In genomic region chr5:36729923-36730322, GRCm38 (mm10) we compare ENCODE assay signal across 28 mouse cellular contexts. TPM values are rescaled to one million over a fixed set of nuclear protein-coding genes. Genes with fewer than 3 reads are reported as not detected.
A peak's percentile ranks its signal among the peaks of the same experiment; 100 is the strongest.
DNase-seq lines count a peak whose midpoint lies in the region; ATAC-seq and TF ChIP-seq lines count a peak whose summit lies in the region.
"Had no signal": no experiment of that assay in that cellular context is flagged by ENCODE, and none has a peak within 500 bp of the region (broad histone marks: within the 10 kb centered on the region; RNA-seq: fewer than 3 reads in every experiment).

No protein-coding gene starts in this region.

- no peaks in the 10 kb centered on the region for H3K27me3 ChIP-seq in heart, embryonic 10.5 days (ENCODE audit: insufficient read depth, poor library complexity, severe bottlenecking)
- peaks cover 30% of the 10 kb centered on the region for H3K27me3 ChIP-seq in liver, embryonic 12.5 days (replicated peaks)
- no peaks in the 10 kb centered on the region; the same call in 1 of the 2 replicates for H3K27me3 ChIP-seq in liver, embryonic 11.5 days (replicated peaks; ENCODE audit: control insufficient read depth, insufficient read depth, low read length)
- no peaks in the 10 kb centered on the region for H3K27me3 ChIP-seq in small intestine, adult 2 months (ENCODE audit: control insufficient read depth, insufficient read depth, low read length)
- H3K27me3 ChIP-seq: hindbrain, embryonic 15.5 days; limb, embryonic 13.5 days; neural tube, embryonic 13.5 days; Patski had no signal

- H3K36me3 ChIP-seq in heart, embryonic 10.5 days: no peaks in the 10 kb centered on the region
- H3K36me3 ChIP-seq in liver, embryonic 12.5 days: no peaks in the 10 kb centered on the region
- H3K36me3 ChIP-seq in liver, embryonic 11.5 days (ENCODE audit: control insufficient read depth, insufficient read depth, low read length): no peaks in the 10 kb centered on the region
- H3K36me3 ChIP-seq in small intestine, adult 2 months (ENCODE audit: control insufficient read depth, insufficient read depth, low read length): no peaks in the 10 kb centered on the region
- H3K36me3 ChIP-seq: forebrain, embryonic 12.5 days; hindbrain, embryonic 10.5 days; hindbrain, embryonic 15.5 days; limb, embryonic 13.5 days; midbrain, embryonic 13.5 days; neural tube, embryonic 13.5 days had no signal

- TF ChIP-seq POLR2A in small intestine, adult 2 months (IDR thresholded peaks at IDR 0.05; ENCODE audit: low read depth, low read length): no peak

- no peak overlapping the region for H3K4me2 ChIP-seq in liver, embryonic 12.5 days
- no peak overlapping the region for H3K4me2 ChIP-seq in liver, embryonic 11.5 days
- H3K4me2 ChIP-seq: forebrain, embryonic 12.5 days; hindbrain, embryonic 15.5 days; limb, embryonic 13.5 days; midbrain, embryonic 13.5 days; neural tube, embryonic 13.5 days had no signal

- H3K4me1 ChIP-seq in heart, embryonic 10.5 days: peaks cover 44% of the 10 kb centered on the region
- peaks cover 80% of the 10 kb centered on the region for H3K4me1 ChIP-seq in liver, embryonic 12.5 days
- H3K4me1 ChIP-seq in liver, embryonic 11.5 days (replicated peaks; ENCODE audit: control insufficient read depth, insufficient read depth, low read length): peaks cover 21% of the 10 kb centered on the region
- peaks cover 50% of the 10 kb centered on the region for H3K4me1 ChIP-seq in small intestine, adult 2 months (ENCODE audit: control insufficient read depth, insufficient read depth, insufficient read length, low read length)
- H3K4me1 ChIP-seq: forebrain, embryonic 12.5 days; hindbrain, embryonic 15.5 days; limb, embryonic 13.5 days; midbrain, embryonic 13.5 days; neural tube, embryonic 13.5 days had no signal

- 92% methylated on average over 2 of the region's 2 CpGs for WGBS in heart, embryonic 10.5 days
- WGBS in liver, embryonic 12.5 days (ENCODE audit: insufficient replicate concordance): 89% methylated on average over 2 of the region's 2 CpGs
- 89% methylated on average over 2 of the region's 2 CpGs for WGBS in liver, embryonic 11.5 days
- WGBS in small intestine, adult 2 months: 93% methylated on average over 2 of the region's 2 CpGs

- H3K9me3 ChIP-seq in heart, embryonic 10.5 days: no peaks in the 10 kb centered on the region
- H3K9me3 ChIP-seq in liver, embryonic 12.5 days (replicated peaks): no peaks in the 10 kb centered on the region
- H3K9me3 ChIP-seq in liver, embryonic 11.5 days (ENCODE audit: control insufficient read depth, low read length): no peaks in the 10 kb centered on the region
- H3K9me3 ChIP-seq: forebrain, embryonic 12.5 days; hindbrain, embryonic 10.5 days; hindbrain, embryonic 15.5 days; limb, embryonic 13.5 days; midbrain, embryonic 13.5 days; neural tube, embryonic 13.5 days had no signal

- H3K9ac ChIP-seq in liver, embryonic 12.5 days: no peak overlapping the region
- H3K9ac ChIP-seq in liver, embryonic 11.5 days (ENCODE audit: low read depth, low read length): no peak overlapping the region
- H3K9ac ChIP-seq: forebrain, embryonic 12.5 days; hindbrain, embryonic 15.5 days; limb, embryonic 13.5 days; midbrain, embryonic 13.5 days; neural tube, embryonic 13.5 days had no signal

- ATAC-seq in cerebellum, adult (ENCODE audit: insufficient number of reproducible peaks, low FRiP score, low TSS enrichment): no peak
- no peak for ATAC-seq in liver, embryonic 12.5 days
- no peak for ATAC-seq in liver, embryonic 11.5 days (replicated peaks; ENCODE audit: low FRiP score)
- ATAC-seq: inflammation-experienced regulatory T-cells, adult 6 months; lung, postnatal 0 days; midbrain, embryonic 13.5 days; Patski had no signal

- no peak for TF ChIP-seq CTCF in small intestine, adult 2 months (IDR thresholded peaks at IDR 0.05; ENCODE audit: extremely low read depth, insufficient read length, insufficient replicate concordance, low read depth, low read length)

- H3K4me3 ChIP-seq in heart, embryonic 10.5 days: no peak overlapping the region
- H3K4me3 ChIP-seq in liver, embryonic 12.5 days: no peak overlapping the region
- H3K4me3 ChIP-seq in liver, embryonic 11.5 days (ENCODE audit: low read depth, low read length): no peak overlapping the region
- H3K4me3 ChIP-seq in small intestine, adult 2 months (ENCODE audit: low read depth, low read length): no peak overlapping the region
- H3K4me3 ChIP-seq: erythroblast, embryonic 14.5 days; forebrain, embryonic 12.5 days; hindbrain, embryonic 10.5 days; hindbrain, embryonic 15.5 days; limb, embryonic 13.5 days; midbrain, embryonic 13.5 days; neural tube, embryonic 13.5 days had no signal

- peak overlapping the region; percentile 29; the same call in 1 of the 2 replicates for H3K27ac ChIP-seq in heart, embryonic 10.5 days
- peak overlapping the region; percentile 26; the same call in 1 of the 2 replicates for H3K27ac ChIP-seq in liver, embryonic 12.5 days
- no peak overlapping the region for H3K27ac ChIP-seq in liver, embryonic 11.5 days (ENCODE audit: low read depth, low read length)
- H3K27ac ChIP-seq in small intestine, adult 2 months (ENCODE audit: insufficient read depth, low read depth, low read length): peak overlapping the region; percentile 82; the same call in 1 of the 2 replicates
- H3K27ac ChIP-seq: forebrain, embryonic 12.5 days; hindbrain, embryonic 10.5 days; hindbrain, embryonic 15.5 days; limb, embryonic 13.5 days; macrophage; midbrain, embryonic 13.5 days; neural tube, embryonic 13.5 days had no signal

- DNase-seq in cerebellum, postnatal 10 days: peak; percentile 43 to 47
- no peak for DNase-seq in heart, embryonic 10.5 days (ENCODE audit: low spot score)
- no peak for DNase-seq in heart, adult 8-10 months (ENCODE audit: low spot score)
- DNase-seq in liver, embryonic 11.5 days (ENCODE audit: low spot score): no peak
- DNase-seq in layer of hippocampus, postnatal 14 days (ENCODE audit: low spot score in 2 of 2): no peak
- DNase-seq: adrenal gland, postnatal 14 days; cerebellum, adult 8-10 months; heart, adult 18-20 months; heart, postnatal 14 days; kidney, adult 18-20 months; kidney, postnatal 14 days; lung, adult 18-20 months; right cerebral cortex, postnatal 4 days; thymus, postnatal 25 days had no signal

RNA-seq across cellular contexts. Expression of gene Bloc1s4, which starts 18.5 kb away (rescaled TPM):
- 19.5 and 27.1 TPM in 2 replicates for polyA plus RNA-seq in heart, embryonic 10.5 days (2016; fragmentation: Nextera tagmentation; extraction: Ambion mirVana)
- total RNA-seq in heart, adult 8-10 months (2022): 10 to 100 TPM; 10.6 to 11.4 (median 11.3) TPM
- polyA plus RNA-seq in liver, embryonic 12.5 days (2016; fragmentation: Nextera tagmentation; extraction: Ambion mirVana): 23.7 and 26.8 TPM in 2 replicates
- 29.1 and 30.0 TPM in 2 replicates for polyA plus RNA-seq in liver, embryonic 11.5 days (2014; fragmentation: Nextera tagmentation; extraction: Ambion mirVana)
- polyA plus RNA-seq in small intestine, adult 2 months (2012; rRNA removed): 30.4 and 31.0 TPM in 2 replicates
- 10 to 100 TPM; 19.9 to 21.0 TPM for total RNA-seq in layer of hippocampus, postnatal 14 days (2021)

RNA-seq across cellular contexts. Expression of gene D5Ertd579e, which starts 34.1 kb away (rescaled TPM):
- polyA plus RNA-seq in heart, embryonic 10.5 days (2016; fragmentation: Nextera tagmentation; extraction: Ambion mirVana): 25.5 and 33.7 TPM in 2 replicates
- 10 to 100 TPM; 89.7 to 97.8 (median 92.7) TPM for total RNA-seq in heart, adult 8-10 months (2022)
- 28.2 and 28.5 TPM in 2 replicates for polyA plus RNA-seq in liver, embryonic 12.5 days (2016; fragmentation: Nextera tagmentation; extraction: Ambion mirVana)
- polyA plus RNA-seq in liver, embryonic 11.5 days (2014; fragmentation: Nextera tagmentation; extraction: Ambion mirVana): 19.3 TPM in 2 replicates
- polyA plus RNA-seq in small intestine, adult 2 months (2012; rRNA removed): 14.4 and 27.4 TPM in 2 replicates
- total RNA-seq in layer of hippocampus, postnatal 14 days (2021): 100 to 1,000 TPM in 1 of 2 experiments, 10 to 100 TPM in 1; 99.1 to 118 TPM

Comparison
In these comparisons a context has a peak if more than half of its experiments do, and no peak if none do; other contexts are left out.
1. DNase-seq: peak in cerebellum, postnatal 10 days (2 of 2); none in heart, embryonic 10.5 days (single experiment), heart, adult 8-10 months (single experiment), liver, embryonic 11.5 days (single experiment) and layer of hippocampus, postnatal 14 days (0 of 2).